Mouse (Mus musculus) liver, embryonic 18 days (tissue): Measurements from ENCODE around the gene Olfr777. TPM values are rescaled to one million over a fixed set of nuclear protein-coding genes. Genes with fewer than 3 reads are reported as not detected.

Experiments
- polyA plus RNA-seq: library from polyadenylated mRNA; depleted of rRNA; stranded (reverse); fragments of >200 nt; gene quantifications from 2 replicates; pipeline ENCODE4 v1.2.3, GENCODE M21; 2012; rRNA removed

The Olfr777 gene
- polyA plus RNA-seq, result not detected in 2 replicates

DNA sequence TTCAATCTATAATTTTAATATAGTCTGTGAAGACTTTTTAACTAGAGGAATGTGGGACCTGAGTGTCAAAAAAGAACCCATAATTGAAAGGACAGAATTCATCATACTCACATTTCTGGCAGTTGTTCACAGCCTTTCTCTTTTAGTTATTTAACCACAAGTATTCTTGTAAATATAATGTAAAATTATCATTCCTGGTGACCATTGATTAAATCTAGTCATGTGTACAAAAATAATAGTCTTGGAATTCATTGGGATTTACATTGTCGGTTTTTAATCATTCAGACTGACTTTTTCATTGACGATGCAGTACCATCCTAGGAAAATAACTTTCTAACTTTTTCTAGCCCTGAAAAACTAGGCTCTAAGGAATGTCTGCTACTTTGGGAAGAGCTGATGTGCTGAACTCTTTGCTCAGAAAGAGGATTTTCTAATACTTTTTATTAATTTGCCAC, at the start of gene Olfr777:
Gene Olfr777, minus strand, starts transcription at position 405 of the 455 bp plus-strand sequence.

DNA sequence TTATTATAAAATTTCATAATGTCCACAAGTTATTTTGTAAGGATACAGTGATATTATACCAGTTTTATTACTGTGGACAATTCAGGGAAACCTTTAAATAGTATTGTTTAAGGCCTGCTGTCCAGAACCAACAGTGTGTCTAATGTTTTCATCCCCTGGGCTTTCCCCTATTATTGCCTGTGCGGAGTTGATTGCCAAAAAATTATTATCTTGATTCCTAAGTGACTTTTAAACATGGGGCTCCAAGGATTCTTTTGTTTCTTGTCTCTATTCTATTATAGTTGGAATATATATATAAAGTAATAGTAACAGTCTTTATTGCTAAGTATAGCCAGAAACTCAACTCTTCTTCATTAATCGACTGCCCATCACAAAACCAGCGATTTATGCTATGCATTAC, 46.5 kb upstream of the Olfr777 start, which contains the start of gene Olfr780:
Gene Olfr780, plus strand, starts transcription at position 301 of the 400 bp plus-strand sequence.

DNA sequence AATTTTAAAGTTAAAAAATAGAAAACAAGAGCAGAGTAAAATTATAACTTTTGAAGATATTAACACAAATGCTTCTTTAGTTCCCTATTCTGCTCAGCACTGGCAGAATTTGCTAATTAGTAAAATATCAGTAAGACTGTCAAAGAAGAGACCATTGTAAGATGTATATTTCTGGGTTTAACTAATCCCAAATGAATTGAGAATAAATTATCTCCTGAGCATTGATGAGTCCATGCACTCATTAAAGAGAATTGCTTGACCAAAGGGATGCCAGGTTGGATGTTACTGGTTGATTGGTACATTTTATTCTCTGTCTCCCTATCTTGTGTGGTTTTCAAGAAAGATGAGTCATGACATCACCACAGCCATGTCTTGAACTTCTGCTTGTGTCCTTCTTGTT, 12.5 kb downstream of the Olfr777 start, which contains the start of gene Olfr776:
Gene Olfr776, plus strand, starts transcription at position 301 of the 400 bp plus-strand sequence.

DNA sequence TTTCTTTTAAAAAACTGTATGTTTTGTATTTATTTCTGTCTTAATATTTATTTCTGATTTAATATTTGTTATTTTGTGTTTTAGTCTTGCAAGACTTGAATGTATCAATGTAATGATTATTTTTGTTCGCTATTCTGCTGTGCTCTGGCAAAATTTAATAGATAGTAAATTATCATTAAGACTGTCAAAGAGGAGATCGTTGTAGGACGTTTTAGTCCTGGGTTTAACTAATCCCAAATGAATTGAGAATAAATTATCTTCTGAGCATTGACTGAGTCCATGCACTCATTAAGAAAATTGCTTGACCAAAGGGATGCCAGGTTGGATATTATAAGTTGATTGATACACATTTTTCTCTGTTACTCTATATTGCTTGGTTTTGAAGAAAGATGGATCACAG, 23.2 kb downstream of the Olfr777 start, which contains the start of gene Olfr775:
Gene Olfr775, plus strand, starts transcription at position 301 of the 400 bp plus-strand sequence.

DNA sequence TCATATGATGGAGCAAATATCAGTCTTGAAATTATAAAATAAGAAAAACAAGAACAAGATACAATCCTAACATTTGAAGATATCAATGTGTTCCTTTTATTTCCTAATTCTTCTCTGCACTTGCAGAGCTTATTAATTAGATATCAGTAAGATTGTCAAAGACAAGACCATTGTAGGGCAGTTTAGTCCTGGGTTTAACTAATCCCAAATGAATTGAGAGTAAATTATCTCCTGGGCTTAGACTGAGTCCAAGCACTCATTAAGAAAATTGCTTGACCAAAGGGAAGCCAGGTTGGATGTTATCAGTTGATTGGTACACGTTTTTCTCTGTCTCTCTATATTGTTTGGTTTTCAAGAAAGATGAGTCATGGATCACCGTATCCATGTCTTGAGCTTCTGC, 35.4 kb downstream of the Olfr777 start, which contains the start of gene Olfr774:
Gene Olfr774, plus strand, starts transcription at position 301 of the 400 bp plus-strand sequence.

Other genes starting within 250 kb of the Olfr777 start
- not detected in 2 replicates for gene Olfr764-ps1, start 231.6 kb downstream of the Olfr777 start, polyA plus RNA-seq
- gene Olfr765, start 221.5 kb downstream of the Olfr777 start, polyA plus RNA-seq, result not detected in 2 replicates
- gene Olfr766-ps1, start 202.5 kb downstream of the Olfr777 start, polyA plus RNA-seq, result not detected in 2 replicates
- gene Olfr767, start 188.6 kb downstream of the Olfr777 start, polyA plus RNA-seq, result not detected in 2 replicates
- not detected in 2 replicates for gene Olfr768, start 172.1 kb downstream of the Olfr777 start, polyA plus RNA-seq
- not detected in 2 replicates for gene Olfr769, start 153.6 kb downstream of the Olfr777 start, polyA plus RNA-seq
- gene Olfr770, start 132.5 kb downstream of the Olfr777 start, polyA plus RNA-seq, result not detected in 2 replicates
- gene Olfr771, start 106.7 kb downstream of the Olfr777 start, polyA plus RNA-seq, result not detected in 2 replicates
- not detected in 2 replicates for gene Olfr772, start 93.6 kb downstream of the Olfr777 start, polyA plus RNA-seq
- gene Olfr773, start 84.1 kb downstream of the Olfr777 start, polyA plus RNA-seq, result not detected in 2 replicates
- gene Olfr774, start 35.3 kb downstream of the Olfr777 start, polyA plus RNA-seq, result not detected in 2 replicates
- gene Olfr775, start 23.1 kb downstream of the Olfr777 start, polyA plus RNA-seq, result not detected in 2 replicates
- gene Olfr776, start 12.4 kb downstream of the Olfr777 start, polyA plus RNA-seq, result not detected in 2 replicates
- not detected in 2 replicates for gene Olfr780, start 46.6 kb upstream of the Olfr777 start, polyA plus RNA-seq
- gene Olfr781, start 57.4 kb upstream of the Olfr777 start, polyA plus RNA-seq, result not detected in 2 replicates
- gene Olfr782, start 77.4 kb upstream of the Olfr777 start, polyA plus RNA-seq, result not detected in 2 replicates
- gene Olfr784, start 112.6 kb upstream of the Olfr777 start, polyA plus RNA-seq, result 0.02 TPM in 1 of 2 replicates, not detected in the other
- gene Olfr785, start 133.9 kb upstream of the Olfr777 start, polyA plus RNA-seq, result not detected in 2 replicates
- not detected in 2 replicates for gene Olfr786, start 155.8 kb upstream of the Olfr777 start, polyA plus RNA-seq
- gene Olfr787, start 190.4 kb upstream of the Olfr777 start, polyA plus RNA-seq, result not detected in 2 replicates
- gene Olfr788, start 199.5 kb upstream of the Olfr777 start, polyA plus RNA-seq, result not detected in 2 replicates
- not detected in 2 replicates for gene Olfr789, start 213.3 kb upstream of the Olfr777 start, polyA plus RNA-seq
- gene Olfr790, start 227.0 kb upstream of the Olfr777 start, polyA plus RNA-seq, result not detected in 2 replicates